Mouse (Mus musculus) MEL (cell line): ENCODE measurements at regions not wholly inside any gene's neighbourhood (a gene's known extent, or its start where the extent isn't known, plus 50 kb on each side); places are given as distances from the start of the nearest gene placed in this dataset.
"Not testable (repeated sequence)": the region's sequence is repeated elsewhere in the genome, so short reads cannot be mapped to it uniquely, and the experiment has no call there.

Experiments
- DNase-seq: peaks from one replicate; pipeline ENCODE4 v3.0.0; 2011; ENCODE audit warnings: low read depth, low spot score
- H3K27ac ChIP-seq: 2 replicates; pipeline ENCODE4 v1.5.1; 2012; ENCODE audit warnings: low read depth, mild to moderate bottlenecking, control low read depth, low read length, moderate library complexity; ENCODE audit not compliant: control insufficient read depth
- H3K27me3 ChIP-seq, 2 experiments: fragments of 150-350 bp in 1 of 2; sonication (generic) in 1 of 2; 2 replicates each; pipeline ENCODE4 v1.6.1; 2012; ENCODE audit warnings: low read length in 2 of 2, mild to moderate bottlenecking in 2 of 2, improper control_type of control experiment in 1 of 2, moderate library complexity in 1 of 2; ENCODE audit not compliant: insufficient read depth in 2 of 2, control insufficient read depth in 1 of 2
- H3K36me3 ChIP-seq, 2 experiments: 2 replicates each; pipeline ENCODE4 v1.6.1; 2012 to 2014; ENCODE audit warnings: low read length in 2 of 2, improper control_type of control experiment in 1 of 2, inconsistent platforms in 1 of 2, mild to moderate bottlenecking in 1 of 2; ENCODE audit not compliant: insufficient read depth in 2 of 2, control insufficient read depth in 1 of 2
- H3K4me1 ChIP-seq, 2 experiments: fragments of 150-350 bp in 1 of 2; sonication (generic) in 1 of 2; 2 replicates each; pipeline ENCODE4 v1.6.1; 2012; ENCODE audit warnings: low read length in 2 of 2, improper control_type of control experiment in 1 of 2, mild to moderate bottlenecking in 1 of 2; ENCODE audit not compliant: insufficient read depth in 2 of 2, control insufficient read depth in 1 of 2
- H3K4me3 ChIP-seq, 2 experiments: fragments of 150-350 bp in 1 of 2; sonication (generic) in 1 of 2; 2 replicates each; pipeline ENCODE4 v1.5.1; 2012; ENCODE audit warnings: low read depth in 2 of 2, low read length in 2 of 2, mild to moderate bottlenecking in 2 of 2, moderate library complexity in 2 of 2, control low read depth in 1 of 2, improper control_type of control experiment in 1 of 2; ENCODE audit not compliant: control insufficient read depth in 1 of 2, insufficient read depth in 1 of 2
- H3K79me2 ChIP-seq: 2 replicates; pipeline ENCODE4 v1.6.1; 2012; ENCODE audit warnings: mild to moderate bottlenecking, low read length, moderate library complexity; ENCODE audit not compliant: control insufficient read depth, poor library complexity, insufficient read depth
- H3K9ac ChIP-seq: 2 replicates; pipeline ENCODE4 v1.6.1; 2012; ENCODE audit warnings: low read depth, mild to moderate bottlenecking, control low read depth, low read length, moderate library complexity; ENCODE audit not compliant: control insufficient read depth, poor library complexity, severe bottlenecking
- H3K9me3 ChIP-seq: fragments of 150-350 bp; sonication (generic); replicated peaks from 2 replicates; pipeline ENCODE4 v1.6.1; 2012; ENCODE audit warnings: mild to moderate bottlenecking, low read length, improper control_type of control experiment, moderate library complexity; ENCODE audit not compliant: insufficient read depth
- CHD2 ChIP-seq: IDR thresholded peaks from 2 replicates; pipeline ENCODE4 v1.6.1; 2011; ENCODE audit warnings: low read length, improper control_type of control experiment
- E2F4 ChIP-seq: IDR thresholded peaks from 2 replicates; pipeline ENCODE4 v1.6.1; 2011; ENCODE audit warnings: low read depth, low read length, improper control_type of control experiment, borderline replicate concordance
- ELF1 ChIP-seq: IDR thresholded peaks from 2 replicates; pipeline ENCODE4 v1.6.1; 2014; ENCODE audit warnings: low read depth, mild to moderate bottlenecking, inconsistent platforms, low read length, improper control_type of control experiment, moderate library complexity
- GABPA ChIP-seq: IDR thresholded peaks from 2 replicates; pipeline ENCODE4 v1.6.1; 2012; ENCODE audit warnings: low read depth, mild to moderate bottlenecking, inconsistent platforms, low read length, improper control_type of control experiment, moderate library complexity
- GATA1 ChIP-seq: IDR thresholded peaks from 2 replicates; pipeline ENCODE4 v1.6.1; 2011; ENCODE audit warnings: low read depth, low read length, improper control_type of control experiment
- HCFC1 ChIP-seq: IDR thresholded peaks from 2 replicates; pipeline ENCODE4 v1.6.1; 2012; ENCODE audit warnings: low read depth, mild to moderate bottlenecking, inconsistent platforms, low read length, improper control_type of control experiment, moderate library complexity
- JUND ChIP-seq: IDR thresholded peaks from 2 replicates; pipeline ENCODE4 v1.6.1; 2011; ENCODE audit warnings: low read depth, mild to moderate bottlenecking, improper control_type of control experiment, low read length
- KAT2A ChIP-seq: conservative IDR thresholded peaks from 2 replicates; pipeline ENCODE4 v1.6.1; 2012; ENCODE audit warnings: low read depth, low read length, improper control_type of control experiment, inconsistent platforms
- MAFK ChIP-seq: IDR thresholded peaks from 2 replicates; pipeline ENCODE4 v1.6.1; 2011; ENCODE audit warnings: low read depth, mild to moderate bottlenecking, low read length, improper control_type of control experiment, borderline replicate concordance
- MEF2A ChIP-seq: IDR thresholded peaks from 2 replicates; pipeline ENCODE4 v1.6.1; 2014; ENCODE audit warnings: low read depth, mild to moderate bottlenecking, inconsistent platforms, low read length, improper control_type of control experiment; ENCODE audit not compliant: poor library complexity, insufficient replicate concordance, severe bottlenecking; ENCODE audit errors: extremely low read depth
- MYB ChIP-seq: IDR thresholded peaks from 2 replicates; pipeline ENCODE4 v1.6.1; 2011; ENCODE audit warnings: mild to moderate bottlenecking, low read depth, low read length, improper control_type of control experiment
- NELFE ChIP-seq: IDR thresholded peaks from 2 replicates; pipeline ENCODE4 v1.6.1; 2011; ENCODE audit warnings: low read depth, low read length, improper control_type of control experiment
- POLR2AphosphoS2 ChIP-seq: IDR thresholded peaks from 2 replicates; pipeline ENCODE4 v1.6.1; 2011; ENCODE audit warnings: low read length, improper control_type of control experiment
- RAD21 ChIP-seq: IDR thresholded peaks from 2 replicates; pipeline ENCODE4 v1.6.1; 2011; ENCODE audit warnings: mild to moderate bottlenecking, low read depth, low read length, improper control_type of control experiment
- SIN3A ChIP-seq: IDR thresholded peaks from 2 replicates; pipeline ENCODE4 v1.6.1; 2012; ENCODE audit warnings: low read length, improper control_type of control experiment, inconsistent platforms
- TBP ChIP-seq: IDR thresholded peaks from 2 replicates; pipeline ENCODE4 v1.8.0; 2011; ENCODE audit warnings: low read depth, low read length, improper control_type of control experiment
- TCF12 ChIP-seq: IDR thresholded peaks from 2 replicates; pipeline ENCODE4 v1.6.1; 2014; ENCODE audit warnings: low read depth, mild to moderate bottlenecking, inconsistent platforms, low read length, improper control_type of control experiment, moderate library complexity
- USF1 ChIP-seq: IDR thresholded peaks from 2 replicates; pipeline ENCODE4 v1.6.1; 2014; ENCODE audit warnings: low read depth, mild to moderate bottlenecking, inconsistent platforms, low read length, improper control_type of control experiment, moderate library complexity
- ZMIZ1 ChIP-seq: IDR thresholded peaks from 2 replicates; pipeline ENCODE4 v1.6.1; 2012; ENCODE audit warnings: low read depth, mild to moderate bottlenecking, inconsistent platforms, low read length, improper control_type of control experiment, moderate library complexity

GRCm38 (mm10) chr3:40410749-40411310 lies 120.3 kb upstream of the Intu start:
- no peaks in the 10 kb centered on the region for H3K79me2 ChIP-seq
- DNase-seq, result no peak
- no peak overlapping the region for H3K9ac ChIP-seq
- no peak for TF ChIP-seq E2F4
- TF ChIP-seq KAT2A, result no peak
- no peak for TF ChIP-seq GABPA
- TF ChIP-seq POLR2AphosphoS2, result no peak
- TF ChIP-seq NELFE, result no peak
- TF ChIP-seq TCF12, result no peak
- TF ChIP-seq, all 39 proteins: peak for 0
- no peak overlapping the region for H3K27ac ChIP-seq
- H3K9me3 ChIP-seq, result no peaks in the 10 kb centered on the region
- H3K36me3 ChIP-seq, result no peaks in the 10 kb centered on the region
- no peaks in the 10 kb centered on the region for H3K27me3 ChIP-seq
- H3K4me1 ChIP-seq, result no peaks in the 10 kb centered on the region
- no peak overlapping the region for H3K4me3 ChIP-seq

GRCm38 (mm10) chr3:40425183-40425844 lies 105.8 kb upstream of the Intu start:
- H3K4me1 ChIP-seq, H3K79me2 ChIP-seq, DNase-seq, H3K27me3 ChIP-seq, H3K27ac ChIP-seq, H3K36me3 ChIP-seq, H3K9ac ChIP-seq, H3K4me3 ChIP-seq, H3K9me3 ChIP-seq: not testable (repeated sequence)

GRCm38 (mm10) chr3:40426070-40426469 lies 105.0 kb upstream of the Intu start:
- Histone ChIP-seq H3K4me1 (no peaks in the 10 kb centered on the region), H3K79me2 (no peaks in the 10 kb centered on the region), H3K9ac (no peak overlapping the region), H3K36me3 (no peaks in the 10 kb centered on the region), H3K4me3 (no peak overlapping the region), H3K9me3 (no peaks in the 10 kb centered on the region), H3K27me3 (peaks cover 0 to 6% of the 10 kb centered on the region in 2 experiments; a peak in 2 of 4 replicates), H3K27ac (no peak overlapping the region)
- no peak for DNase-seq
- TF ChIP-seq NELFE (no peak), GABPA (no peak)

GRCm38 (mm10) chr3:40428021-40428420 lies 103.1 kb upstream of the Intu start:
- H3K36me3 ChIP-seq, result no peaks in the 10 kb centered on the region
- H3K4me3 ChIP-seq, result no peak overlapping the region
- no peaks in the 10 kb centered on the region for H3K4me1 ChIP-seq
- DNase-seq, result no peak
- peaks cover 0 to 6% of the 10 kb centered on the region in 2 experiments; a peak in 2 of 4 replicates for H3K27me3 ChIP-seq
- H3K79me2 ChIP-seq, result no peaks in the 10 kb centered on the region
- no peaks in the 10 kb centered on the region for H3K9me3 ChIP-seq
- no peak overlapping the region for H3K27ac ChIP-seq
- no peak overlapping the region for H3K9ac ChIP-seq
- TF ChIP-seq ZMIZ1 (no peak), MEF2A (no peak), MAFK (no peak), HCFC1 (no peak), RAD21 (no peak), KAT2A (no peak), ELF1 (no peak), MYB (no peak), TBP (no peak), E2F4 (no peak), CHD2 (no peak), GATA1 (no peak), JUND (no peak), SIN3A (no peak), USF1 (no peak)
